Mouse (Mus musculus): ENCODE measurements around the gene Olfr455. TPM values are rescaled to one million over a fixed set of nuclear protein-coding genes. Genes with fewer than 3 reads are reported as not detected.

The Olfr455 gene
- polyA plus RNA-seq, 1 experiment from 2014 or later: not detected

- Histone ChIP-seq H3K4me2 (no peak overlapping the region), H3K27me3 (no peaks in the 10 kb centered on the region), H3K4me1 (no peaks in the 10 kb centered on the region), H3K4me3 (replicated peaks) (no peak overlapping the region), H3K9me3 (no peaks in the 10 kb centered on the region), H3K36me3 (replicated peaks) (no peaks in the 10 kb centered on the region), H3K27ac (no peak overlapping the region), H3K9ac (no peak overlapping the region)
- ATAC-seq (ENCODE audit: low FRiP score): no peak
- WGBS: 66% methylated on average over 2 of the region's 2 CpGs
Observed at GRCm38 (mm10) chr6:42545451-42545885, 1.9 kb downstream of the Olfr455 start.

DNA sequence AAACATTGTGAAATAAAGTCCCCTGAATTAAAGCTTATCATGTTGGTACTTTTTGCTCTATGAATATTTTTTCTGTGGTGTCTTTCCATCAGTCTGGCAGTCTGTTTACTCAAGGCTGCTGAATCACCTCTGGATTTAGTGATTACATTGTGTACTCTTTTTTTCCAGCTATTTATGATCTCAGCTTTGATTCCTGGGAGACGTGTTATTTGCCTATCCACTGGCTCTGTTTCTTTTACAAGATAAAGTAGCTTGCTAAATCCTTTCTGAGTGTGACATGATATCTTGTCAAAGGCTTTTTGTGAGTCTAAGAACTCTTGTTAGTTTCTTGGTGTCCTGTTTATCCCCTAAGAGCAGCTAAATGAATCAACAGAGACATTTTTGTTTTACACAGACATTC, 2.5 kb downstream of the Olfr455 start:
- no peaks in the 10 kb centered on the region for H3K27me3 ChIP-seq
- 68% methylated on average over 1 of the region's 1 CpGs for WGBS
- H3K4me1 ChIP-seq: no peaks in the 10 kb centered on the region
- no peak overlapping the region for H3K4me3 ChIP-seq (replicated peaks)
- no peaks in the 10 kb centered on the region for H3K9me3 ChIP-seq
- H3K27ac ChIP-seq: no peak overlapping the region
- H3K9ac ChIP-seq: no peak overlapping the region
- no peak for ATAC-seq (ENCODE audit: low FRiP score)
- no peak overlapping the region for H3K4me2 ChIP-seq
- H3K36me3 ChIP-seq (replicated peaks): no peaks in the 10 kb centered on the region

GRCm38 (mm10) chr6:42542036-42543031, 5.1 kb downstream of the Olfr455 start:
- 69% methylated on average over 4 of the region's 4 CpGs for WGBS
- no peak overlapping the region for H3K9ac ChIP-seq
- H3K36me3 ChIP-seq (replicated peaks): no peaks in the 10 kb centered on the region
- no peak overlapping the region for H3K27ac ChIP-seq
- no peak overlapping the region for H3K4me2 ChIP-seq
- H3K27me3 ChIP-seq: no peaks in the 10 kb centered on the region
- H3K4me1 ChIP-seq: no peaks in the 10 kb centered on the region
- ATAC-seq (ENCODE audit: low FRiP score): no peak
- H3K4me3 ChIP-seq (replicated peaks): no peak overlapping the region
- no peaks in the 10 kb centered on the region for H3K9me3 ChIP-seq

GRCm38 (mm10) chr6:42540681-42541080, 6.7 kb downstream of the Olfr455 start:
- Histone ChIP-seq H3K36me3 (replicated peaks) (no peaks in the 10 kb centered on the region), H3K4me2 (no peak overlapping the region), H3K27me3 (no peaks in the 10 kb centered on the region), H3K9ac (no peak overlapping the region), H3K9me3 (no peaks in the 10 kb centered on the region), H3K4me3 (replicated peaks) (no peak overlapping the region), H3K27ac (no peak overlapping the region), H3K4me1 (no peaks in the 10 kb centered on the region)
- ATAC-seq (ENCODE audit: low FRiP score): no peak
- 80% methylated on average over 1 of the region's 1 CpGs for WGBS

DNA sequence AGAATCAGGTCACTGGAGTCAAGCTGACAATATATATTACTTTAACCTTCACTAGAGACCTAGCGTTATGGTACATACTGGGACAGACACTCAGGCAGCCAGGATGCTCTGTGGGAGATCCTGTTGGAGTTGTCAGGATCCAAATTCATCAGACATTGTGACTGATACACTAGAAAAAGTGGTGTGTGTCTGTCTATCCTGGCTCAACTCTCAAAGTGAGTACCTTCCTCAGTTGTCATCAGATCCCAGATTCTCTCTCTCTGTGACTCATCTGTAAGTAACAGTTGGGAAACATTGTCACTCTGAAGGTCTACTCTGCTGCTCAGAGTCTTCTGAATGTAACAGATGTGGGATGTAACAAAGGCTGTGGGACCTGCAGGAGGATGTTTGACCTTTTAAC, 7.7 kb downstream of the Olfr455 start:
- H3K4me1 ChIP-seq: no peaks in the 10 kb centered on the region
- no peak overlapping the region for H3K4me2 ChIP-seq
- 91% methylated on average over 1 of the region's 1 CpGs for WGBS
- no peaks in the 10 kb centered on the region for H3K36me3 ChIP-seq (replicated peaks)
- no peak overlapping the region for H3K4me3 ChIP-seq (replicated peaks)
- H3K27me3 ChIP-seq: no peaks in the 10 kb centered on the region
- no peak overlapping the region for H3K9ac ChIP-seq
- no peak for ATAC-seq (ENCODE audit: low FRiP score)
- H3K27ac ChIP-seq: no peak overlapping the region
- H3K9me3 ChIP-seq: no peaks in the 10 kb centered on the region

DNA sequence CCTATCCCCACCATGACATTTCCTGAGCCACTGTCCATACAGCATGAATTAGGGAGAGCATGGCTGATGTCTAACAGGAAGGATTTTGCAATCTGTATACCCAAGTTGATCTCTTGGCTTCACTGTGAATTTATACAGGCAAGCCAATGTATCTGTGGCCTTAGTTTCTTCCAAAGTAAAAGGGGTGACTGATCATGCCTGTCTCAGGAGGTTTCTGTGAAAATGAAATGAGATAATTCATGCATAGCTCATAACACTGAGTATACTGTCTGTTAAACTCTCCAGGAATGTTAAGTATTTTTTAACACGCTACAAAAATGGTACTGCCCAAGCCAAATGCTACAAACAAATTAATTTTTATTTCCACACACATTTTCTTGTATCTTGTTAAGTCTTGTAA, 33.9 kb downstream of the Olfr455 start:
- Histone ChIP-seq H3K9ac (no peak overlapping the region), H3K4me3 (replicated peaks) (no peak overlapping the region), H3K9me3 (no peaks in the 10 kb centered on the region), H3K27me3 (no peaks in the 10 kb centered on the region), H3K4me2 (no peak overlapping the region), H3K27ac (no peak overlapping the region), H3K36me3 (replicated peaks) (no peaks in the 10 kb centered on the region), H3K4me1 (no peaks in the 10 kb centered on the region)
- no peak for ATAC-seq (ENCODE audit: low FRiP score)
- WGBS: 81% methylated on average over 1 of the region's 1 CpGs

GRCm38 (mm10) chr6:42509311-42509710, 38.1 kb downstream of the Olfr455 start:
- ATAC-seq (ENCODE audit: low FRiP score): no peak
- no peaks in the 10 kb centered on the region for H3K36me3 ChIP-seq (replicated peaks)
- no peak overlapping the region for H3K4me2 ChIP-seq
- no peaks in the 10 kb centered on the region for H3K4me1 ChIP-seq
- no peak overlapping the region for H3K27ac ChIP-seq
- no peaks in the 10 kb centered on the region for H3K27me3 ChIP-seq
- H3K4me3 ChIP-seq (replicated peaks): no peak overlapping the region
- no peak overlapping the region for H3K9ac ChIP-seq
- H3K9me3 ChIP-seq: no peaks in the 10 kb centered on the region

DNA sequence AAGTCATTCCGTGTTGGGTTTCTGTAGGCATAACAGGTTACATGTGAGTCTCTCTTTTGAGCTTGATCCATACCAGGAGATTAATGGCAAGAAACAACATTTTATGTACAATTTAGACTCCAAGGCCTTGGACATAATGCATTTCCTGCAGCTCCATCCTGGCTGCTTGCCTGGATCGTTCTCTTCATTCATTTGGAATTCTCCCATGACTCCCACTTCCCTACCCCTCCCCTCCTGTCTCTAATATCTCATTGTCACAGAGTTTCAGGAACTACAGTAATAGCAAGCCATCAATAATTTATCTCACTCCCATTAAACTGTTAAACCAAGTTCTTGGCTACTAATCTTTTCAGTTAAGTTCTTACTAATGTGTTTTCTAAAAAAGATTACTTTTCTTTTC, 43.9 kb downstream of the Olfr455 start:
- Histone ChIP-seq H3K9ac (no peak overlapping the region), H3K36me3 (replicated peaks) (no peaks in the 10 kb centered on the region), H3K4me1 (no peaks in the 10 kb centered on the region), H3K4me3 (replicated peaks) (no peak overlapping the region), H3K27me3 (no peaks in the 10 kb centered on the region), H3K27ac (no peak overlapping the region), H3K4me2 (no peak overlapping the region), H3K9me3 (no peaks in the 10 kb centered on the region)
- ATAC-seq (ENCODE audit: low FRiP score): no peak
- 90% methylated on average over 2 of the region's 2 CpGs for WGBS

DNA sequence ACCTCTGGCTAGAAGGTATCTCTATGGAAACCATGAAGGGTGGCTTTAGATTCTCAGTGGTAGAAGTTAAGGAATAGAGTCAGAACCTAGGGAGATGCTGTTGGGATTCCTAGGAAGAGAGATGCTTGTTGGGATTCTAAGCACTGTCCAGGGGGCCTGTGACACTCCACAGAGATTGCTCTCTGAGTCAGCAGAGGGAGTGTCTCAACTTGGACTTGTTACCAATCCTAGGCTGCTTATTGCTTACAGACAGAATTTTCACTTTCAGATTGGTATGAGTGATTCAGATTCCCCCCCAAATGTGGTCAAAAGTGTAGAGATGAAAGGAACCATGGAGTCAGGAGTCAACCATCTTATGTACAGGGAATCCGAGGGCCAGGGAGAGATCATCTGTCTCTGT, 57.7 kb downstream of the Olfr455 start:
- H3K36me3 ChIP-seq (replicated peaks): no peaks in the 10 kb centered on the region
- no peak for ATAC-seq (ENCODE audit: low FRiP score)
- no peak overlapping the region for H3K4me2 ChIP-seq
- H3K9ac ChIP-seq: no peak overlapping the region
- no peaks in the 10 kb centered on the region for H3K27me3 ChIP-seq
- H3K4me1 ChIP-seq: no peaks in the 10 kb centered on the region
- WGBS: 80% methylated on average over 1 of the region's 1 CpGs
- H3K9me3 ChIP-seq: no peaks in the 10 kb centered on the region
- no peak overlapping the region for H3K27ac ChIP-seq
- no peak overlapping the region for H3K4me3 ChIP-seq (replicated peaks)

GRCm38 (mm10) chr6:42487114-42487513, 60.3 kb downstream of the Olfr455 start, which contains the start of gene Olfr456:
TSS of gene Olfr456 (minus strand) at chr6:42487214.
- no peaks in the 10 kb centered on the region for H3K9me3 ChIP-seq
- H3K4me1 ChIP-seq: no peaks in the 10 kb centered on the region
- no peak within 1 kb of the TSS for H3K27ac ChIP-seq
- no peak within 1 kb of the TSS for H3K4me3 ChIP-seq (replicated peaks)
- H3K4me2 ChIP-seq: no peak within 1 kb of the TSS
- no peak for ATAC-seq (ENCODE audit: low FRiP score)
- 83% methylated on average over 1 of the region's 1 CpGs for WGBS
- no peaks in the 10 kb centered on the region for H3K36me3 ChIP-seq (replicated peaks)
- no peak within 1 kb of the TSS for H3K9ac ChIP-seq
- H3K27me3 ChIP-seq: no peaks in the 10 kb centered on the region

Other genes with a start within 250 kb of the Olfr455 start
- gene Fam131b, start 222.9 kb downstream of the Olfr455 start, polyA plus RNA-seq (2016; fragmentation: Nextera tagmentation; extraction: Ambion mirVana): 3.6 and 4.7 TPM in 2 replicates
- 66.6 and 71.1 TPM in 2 replicates for gene Zyx, start 198.0 kb downstream of the Olfr455 start, polyA plus RNA-seq (2016; fragmentation: Nextera tagmentation; extraction: Ambion mirVana)
- 0.69 and 1.4 TPM in 2 replicates for gene Epha1, start 174.3 kb downstream of the Olfr455 start, polyA plus RNA-seq (2016; fragmentation: Nextera tagmentation; extraction: Ambion mirVana)
- not detected in 2 replicates for gene Tas2r143, start 147.3 kb downstream of the Olfr455 start, polyA plus RNA-seq (2016; fragmentation: Nextera tagmentation; extraction: Ambion mirVana)
- not detected in 2 replicates for gene Tas2r135, start 142.2 kb downstream of the Olfr455 start, polyA plus RNA-seq (2016; fragmentation: Nextera tagmentation; extraction: Ambion mirVana)
- gene Tas2r126, start 113.1 kb downstream of the Olfr455 start, polyA plus RNA-seq (2016; fragmentation: Nextera tagmentation; extraction: Ambion mirVana): not detected in 2 replicates
- not detected in 2 replicates for gene Olfr458, start 82.4 kb downstream of the Olfr455 start, polyA plus RNA-seq (2016; fragmentation: Nextera tagmentation; extraction: Ambion mirVana)
- 0.08 TPM in 1 of 2 replicates, not detected in the other for gene Olfr457, start 71.3 kb downstream of the Olfr455 start, polyA plus RNA-seq (2016; fragmentation: Nextera tagmentation; extraction: Ambion mirVana)
- gene Olfr456, start 60.4 kb downstream of the Olfr455 start, polyA plus RNA-seq (2016; fragmentation: Nextera tagmentation; extraction: Ambion mirVana): not detected in 2 replicates
- gene Tcaf3, start 50.1 kb upstream of the Olfr455 start, polyA plus RNA-seq (2016; fragmentation: Nextera tagmentation; extraction: Ambion mirVana): not detected in 2 replicates
- gene Tcaf2, start 97.7 kb upstream of the Olfr455 start, polyA plus RNA-seq (2016; fragmentation: Nextera tagmentation; extraction: Ambion mirVana): 2.7 and 2.8 TPM in 2 replicates
- gene Tcaf1, start 162.5 kb upstream of the Olfr455 start, polyA plus RNA-seq (2016; fragmentation: Nextera tagmentation; extraction: Ambion mirVana): 164 and 179 TPM in 2 replicates
- gene Olfr453, start 191.8 kb upstream of the Olfr455 start, polyA plus RNA-seq (2016; fragmentation: Nextera tagmentation; extraction: Ambion mirVana): not detected in 2 replicates
- gene Olfr38, start 208.8 kb upstream of the Olfr455 start, polyA plus RNA-seq (2016; fragmentation: Nextera tagmentation; extraction: Ambion mirVana): not detected in 2 replicates
- gene Olfr452, start 237.5 kb upstream of the Olfr455 start, polyA plus RNA-seq (2016; fragmentation: Nextera tagmentation; extraction: Ambion mirVana): not detected in 2 replicates

Data from forebrain, embryonic 12.5 days (tissue).